Mouse (Mus musculus): Measurements from ENCODE around the gene Itgb6.
A peak's percentile ranks its signal among the peaks of the same experiment; 100 is the strongest.

Gene Itgb6

DNA sequence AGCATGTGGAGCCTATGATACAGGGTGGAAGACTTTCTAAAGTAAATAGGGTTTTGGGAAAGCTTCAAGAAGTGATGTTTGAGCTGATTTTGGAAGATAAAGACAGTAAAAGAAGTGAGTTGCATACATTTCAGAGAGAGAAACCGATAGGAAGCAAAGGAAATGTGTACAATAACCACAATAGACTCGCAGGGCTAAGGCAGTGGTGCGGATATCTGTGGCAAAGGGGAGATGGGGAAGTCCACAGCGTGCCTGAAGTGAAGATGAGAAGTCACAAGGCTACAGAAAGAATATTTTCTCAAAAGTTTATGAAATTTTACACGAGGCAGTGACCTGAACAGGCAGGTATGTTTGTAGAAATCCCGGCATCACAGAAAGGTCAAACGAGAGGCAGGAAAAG is 100.3 kb downstream of the Itgb6 start:
- DNase-seq (ENCODE audit: low read depth, low spot score), result no peak

DNA sequence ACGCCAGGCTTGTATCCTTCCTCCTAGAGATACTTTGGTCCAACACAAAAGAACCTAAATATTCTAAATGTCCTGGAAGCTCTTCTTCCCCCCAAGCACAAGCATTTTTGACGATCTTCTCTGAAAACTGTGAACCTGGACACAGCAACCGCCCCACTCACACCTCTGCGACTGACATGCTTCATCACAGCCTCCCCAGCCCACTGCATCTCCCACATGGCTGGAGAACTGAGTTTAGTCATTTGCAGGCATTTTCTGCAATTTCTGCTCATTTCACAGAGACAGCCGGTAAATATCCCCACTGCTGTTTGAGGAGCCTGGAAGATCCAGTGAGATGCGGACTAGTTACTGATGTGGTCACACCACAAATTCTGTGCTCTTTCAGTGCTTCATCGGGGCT is 107.7 kb downstream of the Itgb6 start:
- DNase-seq (ENCODE audit: low read depth, low spot score), result no peak

DNA sequence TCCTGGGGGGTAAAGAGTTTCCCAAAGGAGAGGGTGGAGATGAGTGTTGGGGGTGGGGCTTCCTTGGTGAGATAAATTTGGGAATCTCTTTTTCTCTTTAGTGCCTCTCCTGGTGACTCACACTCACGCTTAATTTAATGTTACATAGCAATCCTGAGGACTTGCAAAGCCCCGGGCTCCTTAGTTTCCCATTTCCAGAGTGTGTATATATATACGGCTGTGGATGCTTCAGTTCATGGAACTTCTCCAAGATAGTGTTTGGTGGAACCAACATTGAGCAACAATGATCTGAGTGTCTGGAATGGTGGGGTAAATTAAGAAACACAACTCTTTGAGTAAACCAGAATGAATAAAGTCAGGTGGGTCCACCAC is 108.6 kb downstream of the Itgb6 start:
- no peak for DNase-seq (ENCODE audit: low read depth, low spot score)

GRCm38 (mm10) chr2:60612906-60613856 is 109.3 kb downstream of the Itgb6 start:
- no peak for DNase-seq (ENCODE audit: low read depth, low spot score)

DNA sequence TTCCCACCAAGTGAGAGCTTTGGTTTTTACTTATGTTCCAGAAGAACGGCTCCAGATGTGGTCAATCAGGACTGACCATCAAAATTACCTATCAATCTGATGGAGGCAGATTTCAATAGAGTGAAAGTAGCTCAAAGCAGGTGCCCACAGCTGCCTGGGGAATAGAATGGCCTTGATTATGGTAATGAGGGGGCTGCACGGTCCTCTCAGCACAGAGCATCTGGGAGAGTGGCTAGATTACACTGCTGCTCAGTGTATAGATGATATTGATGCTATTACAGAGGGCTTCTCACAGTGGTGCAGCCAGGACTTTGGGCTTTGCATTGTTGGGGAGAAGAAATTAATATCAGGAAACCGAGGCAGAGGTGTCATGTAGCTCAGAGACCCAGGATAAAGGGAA is 110.8 kb downstream of the Itgb6 start:
- DNase-seq (ENCODE audit: low read depth, low spot score), result no peak

DNA sequence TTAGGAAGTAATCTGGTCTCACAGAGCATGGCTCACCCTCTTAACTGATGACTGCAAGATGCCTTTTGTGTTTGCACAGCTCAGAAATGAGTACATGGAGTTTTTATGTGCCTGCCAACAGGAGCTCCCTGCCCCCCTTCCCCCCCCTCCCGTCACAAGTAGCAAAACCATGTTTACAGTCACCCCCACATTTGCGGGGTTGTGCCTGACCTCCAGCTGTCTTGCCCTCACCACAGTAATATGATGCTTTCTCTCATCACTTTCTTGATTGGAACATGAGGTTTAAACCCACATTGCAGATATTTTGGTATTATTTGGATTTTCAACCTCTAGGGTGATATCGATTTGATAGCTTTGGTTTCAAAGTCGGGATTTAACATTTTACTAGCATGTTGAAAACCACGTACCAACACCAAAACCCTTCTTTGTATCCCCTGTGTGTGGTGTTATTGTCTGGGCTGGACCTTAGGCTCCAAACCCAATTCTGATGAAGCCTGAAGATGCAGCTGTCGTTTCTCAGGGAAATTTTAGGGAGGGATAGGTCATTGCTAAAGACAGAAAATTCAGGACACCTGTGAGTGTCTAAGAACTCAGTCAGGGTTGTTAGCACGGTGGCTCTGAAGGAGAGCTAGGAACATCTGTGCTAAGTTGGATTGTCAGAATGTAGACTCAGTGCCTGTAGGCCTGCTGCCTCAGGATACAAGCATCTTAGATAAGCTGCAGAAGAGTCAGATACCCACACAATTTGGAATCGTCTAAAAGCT is 112.8 kb downstream of the Itgb6 start:
- no peak for DNase-seq (ENCODE audit: low read depth, low spot score)

DNA sequence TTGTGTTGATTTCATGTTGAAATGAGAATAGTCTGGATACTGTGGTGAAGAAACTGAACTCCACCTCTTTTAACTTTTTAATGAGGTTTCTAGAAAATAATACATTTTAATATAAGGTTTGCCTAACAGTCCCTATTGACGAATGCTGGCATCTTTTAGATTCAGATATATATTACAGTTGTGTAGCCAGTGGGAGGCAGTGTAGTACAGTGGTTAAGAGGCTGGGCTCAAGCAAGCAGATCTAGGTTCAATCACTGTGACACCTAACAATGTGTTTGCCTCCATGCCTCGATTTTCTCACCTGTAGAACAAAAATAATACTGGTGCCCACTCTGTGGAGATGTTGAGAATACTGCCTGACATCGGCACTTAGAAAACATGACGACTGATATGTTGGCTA is 114.5 kb downstream of the Itgb6 start:
- no peak for DNase-seq (ENCODE audit: low read depth, low spot score)

- DNase-seq (ENCODE audit: low read depth, low spot score), result no peak
Observed at GRCm38 (mm10) chr2:60601326-60601725, 121.1 kb downstream of the Itgb6 start.

DNA sequence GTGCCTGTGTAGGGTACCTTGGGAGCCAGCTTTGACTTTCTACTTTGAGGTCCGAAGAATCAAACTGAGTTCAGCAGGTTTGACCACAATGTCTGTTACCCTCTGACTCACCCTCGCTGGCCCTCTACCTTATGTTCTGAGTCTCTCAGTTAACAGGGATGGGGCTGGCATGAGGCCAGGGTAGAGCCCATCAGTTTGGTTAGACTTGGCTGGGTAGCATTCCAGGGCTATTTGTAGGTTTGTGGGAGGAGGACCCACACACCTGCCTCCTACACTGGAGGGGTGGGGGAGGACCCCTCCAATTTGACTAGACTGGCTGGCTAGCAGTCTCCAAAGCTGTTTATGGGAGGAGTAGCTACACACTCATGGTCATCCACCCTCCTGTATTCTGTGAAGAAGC is 121.6 kb downstream of the Itgb6 start:
- DNase-seq (ENCODE audit: low read depth, low spot score), result no peak

- no peak for DNase-seq (ENCODE audit: low read depth, low spot score)
Observed at GRCm38 (mm10) chr2:60583416-60583815, 139.0 kb downstream of the Itgb6 start.

GRCm38 (mm10) chr2:60554561-60554960 is 167.9 kb downstream of the Itgb6 start:
- no peak for DNase-seq (ENCODE audit: low read depth, low spot score)

- peak; percentile 69 for DNase-seq (ENCODE audit: low read depth, low spot score)
Observed at GRCm38 (mm10) chr2:60552902-60553682, 169.4 kb downstream of the Itgb6 start, which contains the start of gene Pla2r1. TSS of gene Pla2r1 (minus strand) at chr2:60553308.

- no peak for DNase-seq (ENCODE audit: low read depth, low spot score)
Observed at GRCm38 (mm10) chr2:60552177-60552901, 170.1 kb downstream of the Itgb6 start.

- no peak for DNase-seq (ENCODE audit: low read depth, low spot score)
Observed at GRCm38 (mm10) chr2:60551673-60552072, 170.8 kb downstream of the Itgb6 start.

DNA sequence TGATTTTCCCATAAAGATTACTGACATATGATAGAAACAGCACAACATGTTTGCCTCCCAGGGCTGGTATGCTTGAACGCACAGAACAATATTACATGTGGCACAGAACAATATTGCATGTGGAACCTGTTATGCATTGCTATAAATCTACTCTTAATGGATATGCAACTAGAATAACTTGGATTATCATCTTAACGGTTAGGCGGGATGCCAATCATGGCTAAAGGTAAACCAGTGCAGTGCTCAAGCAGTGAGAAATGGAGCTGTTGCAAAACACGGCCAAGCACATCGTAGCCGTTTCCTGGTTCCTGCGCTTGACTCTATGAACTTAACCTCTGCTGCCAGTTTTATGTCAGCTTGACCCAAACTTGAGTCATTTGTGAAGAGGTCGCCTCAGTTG is 171.9 kb downstream of the Itgb6 start:
- no peak for DNase-seq (ENCODE audit: low read depth, low spot score)

GRCm38 (mm10) chr2:60549851-60550250 is 172.6 kb downstream of the Itgb6 start:
- no peak for DNase-seq (ENCODE audit: low read depth, low spot score)

Measured in ES-CJ7 (cell line).